Mouse (Mus musculus) cerebellum, adult 2 months (tissue): ENCODE data around the gene Lef1.

Experiments used
- CTCF ChIP-seq: fragments of 200-500 bp; IDR thresholded peaks from 2 replicates; pipeline ENCODE4 v1.5.1; 2011; ENCODE audit warnings: low read depth, mild to moderate bottlenecking, control low read depth, low read length, moderate library complexity, borderline replicate concordance; ENCODE audit not compliant: insufficient read depth
- POLR2A ChIP-seq: fragments of 200-500 bp; IDR thresholded peaks from 2 replicates; pipeline ENCODE4 v1.6.1; 2011; ENCODE audit warnings: low read length, control low read depth, borderline replicate concordance; ENCODE audit not compliant: insufficient read depth

DNA sequence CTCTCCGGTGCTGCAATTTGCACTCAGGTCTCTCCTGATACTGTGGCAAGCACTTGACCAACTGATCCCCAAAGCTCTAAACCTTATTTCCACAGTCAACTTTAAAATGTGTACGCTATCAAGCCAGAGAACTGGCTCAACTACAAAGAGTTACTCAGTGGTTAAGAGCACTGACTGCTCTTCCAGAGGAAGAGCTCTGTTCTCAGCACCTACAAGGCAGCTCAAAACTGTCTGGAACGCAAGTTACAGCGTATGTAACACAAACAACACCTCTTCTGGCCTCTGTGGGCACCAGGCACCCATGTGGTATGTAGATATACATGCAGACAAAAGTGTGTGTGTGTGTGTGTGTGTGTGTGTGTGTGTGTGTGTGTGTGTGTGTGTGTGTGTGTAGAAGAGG is 57.5 kb downstream of the Lef1 start:
- no peak for TF ChIP-seq POLR2A
- TF ChIP-seq CTCF: no peak
